Mouse (Mus musculus) CH12.LX (cell line): ENCODE measurements around the gene Erbb4.

Experiments
- BHLHE40 ChIP-seq: IDR thresholded peaks from 2 replicates; pipeline ENCODE4 v1.6.1; 2011; ENCODE audit warnings: mild to moderate bottlenecking, low read depth, low read length, improper control_type of control experiment
- CTCF ChIP-seq, 2 experiments: IDR thresholded peaks in 1 of 2; conservative IDR thresholded peaks in 1 of 2; 2 replicates each; pipeline ENCODE4 v1.5.1; 2011 to 2012; ENCODE audit warnings: low read depth in 2 of 2, low read length in 2 of 2, improper control_type of control experiment in 1 of 2, inconsistent platforms in 1 of 2, mild to moderate bottlenecking in 1 of 2, moderate library complexity in 1 of 2
- ELF1 ChIP-seq: IDR thresholded peaks from 2 replicates; pipeline ENCODE4 v1.6.1; 2014; ENCODE audit warnings: low read depth, mild to moderate bottlenecking, inconsistent platforms, low read length, improper control_type of control experiment
- EP300 ChIP-seq: IDR thresholded peaks from 2 replicates; pipeline ENCODE4 v1.6.1; 2011; ENCODE audit warnings: low read length, improper control_type of control experiment
- ETS1 ChIP-seq: conservative IDR thresholded peaks from 2 replicates; pipeline ENCODE4 v1.6.1; 2012; ENCODE audit warnings: low read depth, mild to moderate bottlenecking, inconsistent platforms, low read length, improper control_type of control experiment, moderate library complexity
- HCFC1 ChIP-seq: IDR thresholded peaks from 2 replicates; pipeline ENCODE4 v1.6.1; 2012; ENCODE audit warnings: low read depth, mild to moderate bottlenecking, inconsistent platforms, low read length, improper control_type of control experiment
- JUN ChIP-seq: IDR thresholded peaks from 2 replicates; pipeline ENCODE4 v1.6.1; 2011; ENCODE audit warnings: low read depth, mild to moderate bottlenecking, low read length, improper control_type of control experiment, moderate library complexity; ENCODE audit not compliant: insufficient read depth
- JUND ChIP-seq: conservative IDR thresholded peaks from 2 replicates; pipeline ENCODE4 v1.6.1; 2011; ENCODE audit warnings: low read depth, low read length, improper control_type of control experiment
- MEF2A ChIP-seq: IDR thresholded peaks from 2 replicates; pipeline ENCODE4 v1.6.1; 2014; ENCODE audit warnings: low read depth, mild to moderate bottlenecking, inconsistent platforms, low read length, improper control_type of control experiment, borderline replicate concordance
- MXI1 ChIP-seq: IDR thresholded peaks from 2 replicates; pipeline ENCODE4 v1.6.1; 2011; ENCODE audit warnings: mild to moderate bottlenecking, low read depth, low read length, improper control_type of control experiment
- NRF1 ChIP-seq: IDR thresholded peaks from 2 replicates; pipeline ENCODE4 v1.6.1; 2014; ENCODE audit warnings: low read depth, mild to moderate bottlenecking, inconsistent platforms, low read length, improper control_type of control experiment, moderate library complexity
- POLR2A ChIP-seq: IDR thresholded peaks from 2 replicates; pipeline ENCODE4 v1.6.1; 2011; ENCODE audit warnings: low read depth, mild to moderate bottlenecking, improper control_type of control experiment, low read length
- POLR2AphosphoS2 ChIP-seq: IDR thresholded peaks from 2 replicates; pipeline ENCODE4 v1.6.1; 2011; ENCODE audit warnings: low read depth, low read length, improper control_type of control experiment
- USF1 ChIP-seq: IDR thresholded peaks from 2 replicates; pipeline ENCODE4 v1.6.1; 2014; ENCODE audit warnings: low read depth, mild to moderate bottlenecking, inconsistent platforms, low read length, improper control_type of control experiment

DNA sequence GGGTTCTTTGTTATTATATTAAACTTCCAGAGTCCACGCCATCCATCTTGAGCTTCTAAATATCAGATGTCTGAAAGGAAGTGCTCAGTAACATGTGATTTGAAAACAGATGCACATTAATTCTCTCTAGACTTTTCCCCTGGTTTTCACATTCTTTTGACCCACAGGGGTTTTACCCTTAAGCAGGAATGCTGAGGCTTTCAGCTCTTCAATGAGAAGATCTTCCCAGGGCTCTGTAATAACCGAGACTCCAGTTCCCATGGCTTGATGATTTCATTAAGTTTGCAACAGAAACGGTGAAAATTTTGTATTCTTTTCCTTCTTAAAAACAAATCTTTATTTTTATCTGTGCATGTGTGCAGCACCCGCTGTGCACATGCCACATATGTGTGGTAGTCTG, 1051.4 kb downstream of the Erbb4 start:
- TF ChIP-seq POLR2AphosphoS2, result no peak
- TF ChIP-seq CTCF (conservative IDR thresholded peaks at IDR 0.05 in 1 of 2, IDR thresholded peaks at IDR 0.05 in 1 of 2; ENCODE audit: low read depth in 2 of 2, low read length in 2 of 2), result no peak
- TF ChIP-seq JUN, result no peak
- TF ChIP-seq ETS1, result no peak
- TF ChIP-seq POLR2A, result no peak
- TF ChIP-seq NRF1, result no peak
- no peak for TF ChIP-seq JUND
- no peak for TF ChIP-seq BHLHE40
- no peak for TF ChIP-seq ELF1
- no peak for TF ChIP-seq EP300
- no peak for TF ChIP-seq HCFC1
- TF ChIP-seq MXI1, result no peak
- no peak for TF ChIP-seq MEF2A
- TF ChIP-seq USF1, result no peak
